Mouse (Mus musculus): ENCODE data around the gene Majin. TPM values are rescaled to one million over a fixed set of nuclear protein-coding genes. Genes with fewer than 3 reads are reported as not detected.

The Majin gene
- polyA plus RNA-seq, 1 experiment from 2014 or later: not detected

GRCm38 (mm10) chr19:6235084-6236052 is 51.2 kb downstream of the Majin start, which contains the start of gene Ppp2r5b:
Ppp2r5b (minus strand) TSS chr19:6235872.
- H3K4me3 ChIP-seq (ENCODE audit: low read depth, low read length): peak within 1 kb of the TSS; percentile 66
- H3K36me3 ChIP-seq (ENCODE audit: insufficient read depth): peaks cover 17% of the 10 kb centered on the region; the same call in 1 of the 2 replicates
- peak within 1 kb of the TSS; percentile 60 for H3K9ac ChIP-seq
- ATAC-seq (ENCODE audit: insufficient read depth) (peak; percentile 94), DNase-seq (peak; percentile 96)
- WGBS: 3% methylated on average over 48 of the region's 48 CpGs
- H3K27ac ChIP-seq (ENCODE audit: low read depth): peak within 1 kb of the TSS; percentile 90
- H3K4me1 ChIP-seq (ENCODE audit: insufficient read depth): peaks cover 8% of the 10 kb centered on the region; the same call in 1 of the 2 replicates
- peak; percentile 59 for TF ChIP-seq CTCF (IDR thresholded peaks at IDR 0.05; ENCODE audit: low read depth)
- H3K4me2 ChIP-seq: peak within 1 kb of the TSS; percentile 67
- H3K9me3 ChIP-seq (ENCODE audit: low read depth, low read length): no peaks in the 10 kb centered on the region
- H3K27me3 ChIP-seq (ENCODE audit: insufficient read depth, low read length): no peaks in the 10 kb centered on the region

DNA sequence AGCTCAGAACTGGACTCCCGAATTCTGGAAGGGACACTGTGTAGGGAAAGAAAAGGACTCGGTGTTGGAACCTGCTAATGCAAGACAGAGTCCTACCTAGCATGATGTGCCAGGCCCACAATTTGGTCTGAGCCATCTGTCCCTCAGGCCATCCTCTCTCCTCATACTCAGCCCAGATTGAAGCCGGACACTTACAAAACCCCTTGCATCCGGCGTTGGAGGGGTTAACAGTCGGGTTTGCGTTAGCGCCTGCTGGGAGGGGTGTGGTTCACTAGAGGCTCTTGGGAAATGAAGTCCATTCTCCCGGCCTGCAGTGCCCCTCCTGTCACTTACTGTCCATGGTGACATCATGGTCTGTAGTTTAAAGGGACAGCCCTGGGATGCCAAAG is 51.9 kb downstream of the Majin start:
- H3K9ac ChIP-seq: peak overlapping the region; percentile 60
- no peak for TF ChIP-seq CTCF (IDR thresholded peaks at IDR 0.05; ENCODE audit: low read depth)
- H3K27me3 ChIP-seq (ENCODE audit: insufficient read depth, low read length): no peaks in the 10 kb centered on the region
- peak overlapping the region; percentile 90 for H3K27ac ChIP-seq (ENCODE audit: low read depth)
- H3K4me3 ChIP-seq (ENCODE audit: low read depth, low read length): peak overlapping the region; percentile 66
- 0% methylated on average over 9 of the region's 9 CpGs for WGBS
- H3K4me1 ChIP-seq (ENCODE audit: insufficient read depth): peaks cover 10% of the 10 kb centered on the region; the same call in 1 of the 2 replicates
- peak overlapping the region; percentile 67 for H3K4me2 ChIP-seq
- H3K9me3 ChIP-seq (ENCODE audit: low read depth, low read length): no peaks in the 10 kb centered on the region
- peaks cover 13% of the 10 kb centered on the region; the same call in 1 of the 2 replicates for H3K36me3 ChIP-seq (ENCODE audit: insufficient read depth)
- ATAC-seq (ENCODE audit: insufficient read depth) (peak; percentile 90), DNase-seq (peak; percentile 96)

DNA sequence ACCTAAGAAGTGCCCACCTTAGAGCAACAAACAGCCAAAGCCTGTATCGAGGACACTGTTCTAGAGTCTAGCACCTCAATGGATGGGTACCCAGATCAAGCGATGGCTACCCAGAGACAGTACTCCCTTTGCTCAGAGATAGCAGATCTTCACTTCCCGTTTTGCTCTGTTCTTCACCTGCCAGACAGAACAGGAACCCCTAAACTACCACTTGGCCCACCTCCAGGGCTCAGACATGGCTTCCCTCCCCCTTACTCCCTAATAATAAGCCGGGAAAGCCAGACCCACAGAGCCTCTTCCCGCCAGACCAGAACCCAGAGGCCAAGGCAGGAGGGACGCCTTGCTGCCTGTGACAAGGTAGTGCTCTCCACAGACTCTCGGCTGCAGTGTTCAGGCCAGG is 52.7 kb downstream of the Majin start:
- peaks cover 10% of the 10 kb centered on the region; the same call in 1 of the 2 replicates for H3K4me1 ChIP-seq (ENCODE audit: insufficient read depth)
- no peak overlapping the region for H3K27ac ChIP-seq (ENCODE audit: low read depth)
- no peaks in the 10 kb centered on the region for H3K9me3 ChIP-seq (ENCODE audit: low read depth, low read length)
- 69% methylated on average over 7 of the region's 7 CpGs for WGBS
- peaks cover 9% of the 10 kb centered on the region; the same call in 1 of the 2 replicates for H3K36me3 ChIP-seq (ENCODE audit: insufficient read depth)
- no peak overlapping the region for H3K9ac ChIP-seq
- no peak overlapping the region for H3K4me3 ChIP-seq (ENCODE audit: low read depth, low read length)
- TF ChIP-seq CTCF (IDR thresholded peaks at IDR 0.05; ENCODE audit: low read depth): no peak
- no peak overlapping the region for H3K4me2 ChIP-seq
- H3K27me3 ChIP-seq (ENCODE audit: insufficient read depth, low read length): no peaks in the 10 kb centered on the region
- DNase-seq: no peak
- ATAC-seq (ENCODE audit: insufficient read depth): no peak

- no peak overlapping the region for H3K4me3 ChIP-seq (ENCODE audit: low read depth, low read length)
- no peak for TF ChIP-seq CTCF (IDR thresholded peaks at IDR 0.05; ENCODE audit: low read depth)
Observed at GRCm38 (mm10) chr19:6238740-6239139, 54.6 kb downstream of the Majin start.

DNA sequence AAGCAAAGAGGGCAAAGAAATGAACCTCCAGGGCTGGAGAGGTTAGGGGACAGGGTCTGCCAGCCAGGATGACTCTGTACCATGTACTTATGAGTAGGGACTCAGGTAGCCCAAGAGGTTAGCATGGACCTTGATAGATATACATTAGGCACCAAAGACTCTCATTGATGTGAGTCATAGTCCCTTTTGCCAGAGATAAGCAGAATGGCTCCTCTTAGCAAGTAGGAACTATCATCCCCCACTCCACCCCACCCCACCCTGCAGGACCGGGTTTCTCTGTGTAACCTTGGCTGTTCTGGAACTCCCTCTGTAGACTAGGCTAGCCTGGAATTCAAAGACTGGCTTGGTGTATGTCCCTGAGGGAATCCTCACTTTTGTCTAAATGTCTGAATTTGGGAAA is 55.9 kb downstream of the Majin start:
- H3K9me3 ChIP-seq (ENCODE audit: low read depth, low read length): no peaks in the 10 kb centered on the region
- peaks cover 13% of the 10 kb centered on the region for H3K4me1 ChIP-seq (ENCODE audit: insufficient read depth)
- TF ChIP-seq CTCF (IDR thresholded peaks at IDR 0.05; ENCODE audit: low read depth): no peak
- no peak for ATAC-seq (ENCODE audit: insufficient read depth)
- no peak overlapping the region for H3K9ac ChIP-seq
- WGBS: 33% methylated on average over 1 of the region's 1 CpGs
- no peaks in the 10 kb centered on the region for H3K27me3 ChIP-seq (ENCODE audit: insufficient read depth, low read length)
- no peak for DNase-seq
- H3K4me2 ChIP-seq: no peak overlapping the region
- no peak overlapping the region for H3K4me3 ChIP-seq (ENCODE audit: low read depth, low read length)
- H3K27ac ChIP-seq (ENCODE audit: low read depth): no peak overlapping the region
- H3K36me3 ChIP-seq (ENCODE audit: insufficient read depth): 0 out of 2 replicates have a peak, but pooled peaks cover 13% of the 10 kb centered on the region

More at GRCm38 (mm10) chr19:6238740-6239139, 54.6 kb downstream of the Majin start:
- no peak overlapping the region for H3K27ac ChIP-seq (ENCODE audit: low read depth)
- ATAC-seq (ENCODE audit: insufficient read depth) (no peak), DNase-seq (no peak)
- H3K4me1 ChIP-seq (ENCODE audit: insufficient read depth): peaks cover 16% of the 10 kb centered on the region
- H3K9me3 ChIP-seq (ENCODE audit: low read depth, low read length): no peaks in the 10 kb centered on the region
- H3K36me3 ChIP-seq (ENCODE audit: insufficient read depth): 0 out of 2 replicates have a peak, but pooled peaks cover 4% of the 10 kb centered on the region
- H3K27me3 ChIP-seq (ENCODE audit: insufficient read depth, low read length): no peaks in the 10 kb centered on the region
- no peak overlapping the region for H3K9ac ChIP-seq
- H3K4me2 ChIP-seq: no peak overlapping the region

DNA sequence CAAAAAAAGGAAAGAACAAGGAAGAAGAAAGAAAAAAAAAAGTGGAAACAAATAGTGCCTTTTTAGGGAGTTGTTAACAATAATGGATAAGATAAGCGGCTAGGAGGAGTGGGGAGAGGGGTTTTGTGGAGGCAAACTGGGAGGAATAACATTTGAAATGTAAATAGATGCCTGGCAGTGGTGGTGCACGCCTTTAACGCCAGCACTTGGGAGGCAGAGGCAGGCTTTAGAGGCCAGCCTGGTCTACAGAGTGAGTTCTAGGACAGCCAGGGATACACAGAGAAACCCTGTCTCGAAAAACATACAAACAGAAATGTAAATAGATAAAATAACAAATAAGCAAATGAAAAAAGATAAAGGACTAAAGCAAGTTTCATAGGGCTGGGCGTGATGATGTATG is 56.5 kb downstream of the Majin start:
- DNase-seq (no peak), ATAC-seq (ENCODE audit: insufficient read depth) (no peak)
- no peaks in the 10 kb centered on the region for H3K9me3 ChIP-seq (ENCODE audit: low read depth, low read length)
- WGBS: 30% methylated on average over 5 of the region's 5 CpGs
- peaks cover 13% of the 10 kb centered on the region for H3K4me1 ChIP-seq (ENCODE audit: insufficient read depth)
- H3K4me2 ChIP-seq: peak overlapping the region; percentile 82
- H3K27ac ChIP-seq (ENCODE audit: low read depth): 0 out of 2 replicates have a peak overlapping the region, but pooled peaks have one; percentile 6
- peak overlapping the region; percentile 15; the same call in 1 of the 2 replicates for H3K4me3 ChIP-seq (ENCODE audit: low read depth, low read length)
- 0 out of 2 replicates have a peak, but pooled peaks cover 18% of the 10 kb centered on the region for H3K36me3 ChIP-seq (ENCODE audit: insufficient read depth)
- no peaks in the 10 kb centered on the region for H3K27me3 ChIP-seq (ENCODE audit: insufficient read depth, low read length)
- TF ChIP-seq CTCF (IDR thresholded peaks at IDR 0.05; ENCODE audit: low read depth): no peak
- no peak overlapping the region for H3K9ac ChIP-seq
